Mouse (Mus musculus) common myeloid progenitor, adult 5-6 weeks (primary cell): Measurements from ENCODE around the gene Gtf2a1l. TPM values are rescaled to one million over a fixed set of nuclear protein-coding genes. Genes with fewer than 3 reads are reported as not detected.

ENCODE experiments used
- ATAC-seq: replicated peaks from 2 replicates; pipeline ENCODE4 v1.8.0; 2016; ENCODE audit warnings: low read depth, mild to moderate bottlenecking, moderate TSS enrichment, inconsistent platforms; ENCODE audit not compliant: poor library complexity, severe bottlenecking
- total RNA-seq: library from RNA; stranded (forward); fragments of 200-1000, 187-1606 nt; gene quantifications from 2 replicates; pipeline ENCODE4 v1.2.3, GENCODE M21; 2017

Gtf2a1l gene
- total RNA-seq, result not detected in 2 replicates

GRCm38 (mm10) chr17:88668452-88668851 is at the start of gene Gtf2a1l:
Gtf2a1l (plus strand) TSS chr17:88668660.
- ATAC-seq, result peak; percentile 98

- ATAC-seq, result no peak
Measured at GRCm38 (mm10) chr17:88620935-88621334, 47.5 kb upstream of the Gtf2a1l start.

GRCm38 (mm10) chr17:88621374-88621773 is 47.1 kb upstream of the Gtf2a1l start:
- ATAC-seq, result no peak

GRCm38 (mm10) chr17:88622711-88623110 is 45.7 kb upstream of the Gtf2a1l start:
- ATAC-seq, result no peak

GRCm38 (mm10) chr17:88624386-88624785 is 44.1 kb upstream of the Gtf2a1l start:
- no peak for ATAC-seq

- no peak for ATAC-seq
Measured at GRCm38 (mm10) chr17:88625350-88625749, 43.1 kb upstream of the Gtf2a1l start.

- ATAC-seq, result no peak
Measured at GRCm38 (mm10) chr17:88625931-88626330, 42.5 kb upstream of the Gtf2a1l start.

GRCm38 (mm10) chr17:88626347-88626811 is 42.1 kb upstream of the Gtf2a1l start:
- ATAC-seq, result no peak

GRCm38 (mm10) chr17:88627150-88627549 is 41.3 kb upstream of the Gtf2a1l start:
- ATAC-seq, result no peak

GRCm38 (mm10) chr17:88628676-88629380 is 39.6 kb upstream of the Gtf2a1l start:
- no peak for ATAC-seq

GRCm38 (mm10) chr17:88629381-88629759 is 39.1 kb upstream of the Gtf2a1l start:
- ATAC-seq, result no peak

- ATAC-seq, result no peak
Measured at GRCm38 (mm10) chr17:88629931-88630553, 38.4 kb upstream of the Gtf2a1l start.

GRCm38 (mm10) chr17:88630554-88630948 is 37.9 kb upstream of the Gtf2a1l start:
- ATAC-seq, result no peak

- no peak for ATAC-seq
Measured at GRCm38 (mm10) chr17:88632631-88633030, 35.8 kb upstream of the Gtf2a1l start.

GRCm38 (mm10) chr17:88636076-88636475 is 32.4 kb upstream of the Gtf2a1l start:
- ATAC-seq, result no peak

GRCm38 (mm10) chr17:88636587-88636986 is 31.9 kb upstream of the Gtf2a1l start:
- no peak for ATAC-seq

- ATAC-seq, result peak; percentile 86
Measured at GRCm38 (mm10) chr17:88641012-88641411, 27.4 kb upstream of the Gtf2a1l start.

- ATAC-seq, result no peak
Measured at GRCm38 (mm10) chr17:88641836-88642235, 26.6 kb upstream of the Gtf2a1l start.

GRCm38 (mm10) chr17:88644876-88645275 is 23.6 kb upstream of the Gtf2a1l start:
- ATAC-seq, result no peak

- ATAC-seq, result no peak
Measured at GRCm38 (mm10) chr17:88645299-88645698, 23.2 kb upstream of the Gtf2a1l start.

- no peak for ATAC-seq
Measured at GRCm38 (mm10) chr17:88647149-88647548, 21.3 kb upstream of the Gtf2a1l start.

- ATAC-seq, result peak; percentile 72
Measured at GRCm38 (mm10) chr17:88652010-88652409, 16.4 kb upstream of the Gtf2a1l start.
